Mouse (Mus musculus): ENCODE results near the gene Gtf3c2. TPM values are rescaled to one million over a fixed set of nuclear protein-coding genes. Genes with fewer than 3 reads are reported as not detected.
A peak's percentile ranks its signal among the peaks of the same experiment; 100 is the strongest.

Gtf3c2 gene
- total and polyA plus RNA-seq, 2 experiments from 2014 or later = 20.5 to 42.7 TPM

DNA sequence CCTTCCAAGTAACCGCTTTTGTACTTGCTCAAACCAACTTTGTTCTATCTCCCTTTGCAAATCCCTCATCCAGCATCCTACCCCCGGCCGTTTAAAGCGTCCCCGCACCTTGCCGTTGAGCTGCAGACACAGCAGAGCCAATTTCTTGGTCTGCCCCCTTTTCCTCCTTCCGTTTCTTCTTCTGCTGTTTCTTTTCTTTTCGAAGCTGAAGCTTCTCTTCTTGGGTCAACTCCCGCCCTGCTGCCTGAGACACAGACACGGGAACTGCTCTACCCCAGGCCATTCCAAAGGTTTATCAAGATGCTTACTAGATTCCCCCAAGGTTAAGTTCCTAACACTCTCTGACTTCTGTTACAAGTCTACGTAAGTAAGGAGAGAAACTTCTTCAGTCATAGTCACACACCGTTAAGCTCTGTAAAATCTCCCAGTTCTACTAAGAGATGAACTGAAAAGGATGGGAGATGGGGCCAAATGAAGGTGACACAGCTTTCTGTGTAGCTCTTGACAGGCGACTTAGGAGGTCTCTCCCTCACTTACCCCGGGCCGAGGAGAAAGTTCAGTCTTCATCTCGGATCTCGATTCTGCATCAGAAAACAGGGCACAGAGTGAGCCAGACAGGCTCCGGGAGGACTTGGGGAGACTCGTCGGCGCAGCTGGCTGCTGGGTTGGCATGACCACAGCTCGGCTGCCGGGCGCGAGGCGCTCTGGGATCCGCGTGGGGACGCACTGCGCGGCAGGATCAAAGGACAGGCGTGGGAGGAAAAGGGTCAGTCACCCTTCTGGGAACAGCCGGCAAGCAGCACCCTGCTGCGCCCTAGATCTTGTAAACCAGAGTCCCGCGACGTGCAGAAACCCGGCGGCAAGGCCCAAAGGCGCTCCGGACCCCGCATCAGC, 12.3 kb upstream of the Gtf3c2 start:
- H3K27me3 ChIP-seq (ENCODE audit: control insufficient read depth, insufficient read depth, low read length) = no peaks in the 10 kb centered on the region
- ATAC-seq (ENCODE audit: insufficient read depth, low read depth) = peak; percentile 71
- TF ChIP-seq CTCF (IDR thresholded peaks at IDR 0.05; ENCODE audit: low read depth) = no peak
- no peak for TF ChIP-seq EP300 (IDR thresholded peaks at IDR 0.05; ENCODE audit: low read depth)
- H3K27ac ChIP-seq (ENCODE audit: low read depth) = peak overlapping the region; percentile 89
- DNase-seq (ENCODE audit: low spot score) = peak; percentile 71
- no peaks in the 10 kb centered on the region for H3K9me3 ChIP-seq (replicated peaks; ENCODE audit: control insufficient read depth, low read length)
- H3K9ac ChIP-seq (replicated peaks; ENCODE audit: low read depth, low read length) = peak overlapping the region; percentile 90
- H3K4me2 ChIP-seq (ENCODE audit: low read depth, low read length) = peak overlapping the region; percentile 78
- H3K4me3 ChIP-seq (ENCODE audit: low read depth, low read length) = peak overlapping the region; percentile 86
- H3K36me3 ChIP-seq (replicated peaks; ENCODE audit: control insufficient read depth, insufficient read depth, low read length) = peaks cover 61% of the 10 kb centered on the region
- 10% methylated on average over 42 of the region's 42 CpGs for WGBS
- peaks cover 15% of the 10 kb centered on the region for H3K4me1 ChIP-seq (ENCODE audit: control insufficient read depth, insufficient read depth)

DNA sequence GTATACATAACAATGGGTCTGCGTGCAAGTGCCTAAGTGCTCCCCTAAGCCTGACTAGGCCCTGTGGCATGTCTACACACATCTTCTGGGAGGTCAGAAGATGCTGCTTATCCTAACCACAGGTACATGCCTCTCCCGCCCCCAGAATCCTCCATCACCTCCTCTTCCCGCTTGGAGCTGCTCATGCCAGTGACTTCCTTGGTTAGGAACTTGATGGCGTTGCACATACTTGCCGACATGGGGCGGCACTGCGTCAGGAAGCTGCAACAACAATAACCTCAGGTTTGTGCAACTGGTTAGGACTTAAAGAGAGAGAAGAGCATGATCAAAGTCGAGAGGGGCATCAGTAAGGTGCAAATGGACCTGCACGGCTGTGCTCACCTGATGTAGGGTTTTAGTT, 10.3 kb upstream of the Gtf3c2 start:
- Histone ChIP-seq H3K9me3 (replicated peaks; ENCODE audit: control insufficient read depth, low read length) (no peaks in the 10 kb centered on the region), H3K4me2 (ENCODE audit: low read depth, low read length) (no peak overlapping the region), H3K27ac (ENCODE audit: low read depth) (no peak overlapping the region), H3K36me3 (replicated peaks; ENCODE audit: control insufficient read depth, insufficient read depth, low read length) (peaks cover 48% of the 10 kb centered on the region), H3K9ac (replicated peaks; ENCODE audit: low read depth, low read length) (no peak overlapping the region), H3K27me3 (ENCODE audit: control insufficient read depth, insufficient read depth, low read length) (no peaks in the 10 kb centered on the region), H3K4me1 (ENCODE audit: control insufficient read depth, insufficient read depth) (peaks cover 15% of the 10 kb centered on the region), H3K4me3 (ENCODE audit: low read depth, low read length) (no peak overlapping the region)
- DNase-seq (ENCODE audit: low spot score) (no peak), ATAC-seq (ENCODE audit: insufficient read depth, low read depth) (no peak)
- WGBS = 84% methylated on average over 9 of the region's 9 CpGs
- TF ChIP-seq CTCF (IDR thresholded peaks at IDR 0.05; ENCODE audit: low read depth) = no peak
- TF ChIP-seq EP300 (IDR thresholded peaks at IDR 0.05; ENCODE audit: low read depth) = no peak

DNA sequence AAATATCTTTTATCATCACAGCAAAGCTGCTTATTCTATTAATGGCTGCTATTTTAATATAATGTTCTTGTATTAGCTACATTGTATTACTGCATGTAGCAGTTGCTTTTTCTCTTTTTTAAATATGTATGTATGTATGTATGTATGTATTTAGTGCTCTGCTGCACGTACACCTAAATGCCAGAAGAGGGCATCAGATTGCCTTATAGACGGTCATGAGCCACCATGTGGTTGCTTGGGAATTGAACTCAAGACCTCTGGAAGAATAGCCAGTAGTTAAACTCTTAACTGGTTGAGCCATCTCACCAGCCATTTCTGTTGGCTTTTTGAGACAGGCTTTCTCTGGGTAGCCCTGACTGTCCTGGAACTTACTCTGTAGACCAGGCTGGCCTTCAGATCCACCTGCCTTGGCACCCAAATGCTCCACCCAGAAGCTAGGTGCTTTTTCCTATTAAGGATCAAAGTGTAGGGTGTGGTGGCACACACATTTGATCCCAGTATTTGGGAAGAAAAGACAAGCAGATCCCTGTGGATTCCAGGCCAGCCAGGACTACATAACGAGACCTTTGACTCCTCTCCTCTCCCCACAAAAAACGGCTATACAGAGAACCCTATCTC, 8.4 kb upstream of the Gtf3c2 start:
- DNase-seq (ENCODE audit: low spot score) = no peak
- no peaks in the 10 kb centered on the region for H3K27me3 ChIP-seq (ENCODE audit: control insufficient read depth, insufficient read depth, low read length)
- H3K4me3 ChIP-seq (ENCODE audit: low read depth, low read length) = no peak overlapping the region
- ATAC-seq (ENCODE audit: insufficient read depth, low read depth) = no peak
- TF ChIP-seq CTCF (IDR thresholded peaks at IDR 0.05; ENCODE audit: low read depth) (peak; percentile 25; the same call in 1 of the 2 replicates), EP300 (IDR thresholded peaks at IDR 0.05; ENCODE audit: low read depth) (no peak)
- H3K4me2 ChIP-seq (ENCODE audit: low read depth, low read length) = no peak overlapping the region
- peaks cover 45% of the 10 kb centered on the region for H3K36me3 ChIP-seq (replicated peaks; ENCODE audit: control insufficient read depth, insufficient read depth, low read length)
- WGBS = 71% methylated on average over 4 of the region's 4 CpGs
- H3K9ac ChIP-seq (replicated peaks; ENCODE audit: low read depth, low read length) = no peak overlapping the region
- H3K9me3 ChIP-seq (replicated peaks; ENCODE audit: control insufficient read depth, low read length) = no peaks in the 10 kb centered on the region
- H3K4me1 ChIP-seq (ENCODE audit: control insufficient read depth, insufficient read depth) = peaks cover 7% of the 10 kb centered on the region
- no peak overlapping the region for H3K27ac ChIP-seq (ENCODE audit: low read depth)

DNA sequence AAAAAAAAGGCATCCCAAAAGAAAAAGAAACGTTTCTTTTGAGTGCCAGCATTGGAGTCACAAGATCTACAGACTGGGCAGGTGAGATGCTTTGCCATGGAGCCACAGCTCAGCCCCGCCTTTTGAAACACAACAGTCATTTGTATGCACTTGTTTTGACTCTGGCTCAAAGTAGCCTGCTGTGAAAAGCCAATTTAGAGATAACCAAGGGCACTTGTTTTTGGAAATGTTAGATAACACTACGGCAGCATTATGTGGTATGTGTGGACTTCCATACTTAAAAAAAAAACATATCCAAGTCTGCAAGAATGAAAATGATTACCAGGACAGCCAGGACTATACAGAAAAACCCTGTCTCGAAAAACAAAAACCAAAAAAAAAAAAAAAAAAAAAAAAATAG, 3.7 kb upstream of the Gtf3c2 start:
- no peak overlapping the region for H3K4me2 ChIP-seq (ENCODE audit: low read depth, low read length)
- peaks cover 12% of the 10 kb centered on the region for H3K4me1 ChIP-seq (ENCODE audit: control insufficient read depth, insufficient read depth)
- ATAC-seq (ENCODE audit: insufficient read depth, low read depth) = no peak
- no peak overlapping the region for H3K9ac ChIP-seq (replicated peaks; ENCODE audit: low read depth, low read length)
- no peak for TF ChIP-seq CTCF (IDR thresholded peaks at IDR 0.05; ENCODE audit: low read depth)
- TF ChIP-seq EP300 (IDR thresholded peaks at IDR 0.05; ENCODE audit: low read depth) = no peak
- no peaks in the 10 kb centered on the region for H3K9me3 ChIP-seq (replicated peaks; ENCODE audit: control insufficient read depth, low read length)
- H3K4me3 ChIP-seq (ENCODE audit: low read depth, low read length) = no peak overlapping the region
- WGBS = 37% methylated on average over 4 of the region's 4 CpGs
- H3K27ac ChIP-seq (ENCODE audit: low read depth) = no peak overlapping the region
- H3K36me3 ChIP-seq (replicated peaks; ENCODE audit: control insufficient read depth, insufficient read depth, low read length) = peaks cover 21% of the 10 kb centered on the region
- H3K27me3 ChIP-seq (ENCODE audit: control insufficient read depth, insufficient read depth, low read length) = no peaks in the 10 kb centered on the region
- no peak for DNase-seq (ENCODE audit: low spot score)

DNA sequence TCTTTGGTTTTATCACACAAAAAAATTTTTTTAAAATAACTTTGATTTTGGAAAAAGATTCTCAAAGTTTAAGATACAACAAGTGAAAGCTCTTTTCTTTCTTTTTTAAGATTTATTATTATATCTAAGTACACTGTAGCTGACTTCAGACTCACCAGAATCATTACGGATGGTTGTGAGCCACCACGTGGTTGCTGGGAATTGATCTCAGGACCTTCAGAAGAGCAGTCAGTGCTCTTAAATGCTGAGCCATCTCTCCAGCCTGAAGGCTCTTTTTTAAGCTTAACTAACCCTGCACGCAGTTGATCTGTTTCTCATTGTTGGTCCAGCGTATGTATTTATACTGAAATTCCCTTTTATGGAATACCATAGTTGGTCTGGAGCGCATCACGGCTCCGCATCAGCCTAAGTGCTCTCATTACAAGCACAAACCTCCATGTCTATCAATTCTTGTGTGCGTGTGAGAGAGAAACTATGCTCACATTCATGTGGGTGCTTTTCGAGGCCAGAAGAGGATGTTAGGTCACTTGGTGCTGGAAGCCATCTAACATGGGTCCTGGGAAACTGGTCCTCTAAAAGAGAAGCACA, 1.3 kb upstream of the Gtf3c2 start:
- Histone ChIP-seq H3K9me3 (replicated peaks; ENCODE audit: control insufficient read depth, low read length) (no peaks in the 10 kb centered on the region), H3K4me1 (ENCODE audit: control insufficient read depth, insufficient read depth) (peaks cover 13% of the 10 kb centered on the region), H3K4me3 (ENCODE audit: low read depth, low read length) (no peak overlapping the region), H3K9ac (replicated peaks; ENCODE audit: low read depth, low read length) (no peak overlapping the region), H3K27me3 (ENCODE audit: control insufficient read depth, insufficient read depth, low read length) (no peaks in the 10 kb centered on the region), H3K36me3 (replicated peaks; ENCODE audit: control insufficient read depth, insufficient read depth, low read length) (no peaks in the 10 kb centered on the region), H3K4me2 (ENCODE audit: low read depth, low read length) (no peak overlapping the region), H3K27ac (ENCODE audit: low read depth) (no peak overlapping the region)
- WGBS = 90% methylated on average over 9 of the region's 9 CpGs
- no peak for ATAC-seq (ENCODE audit: insufficient read depth, low read depth)
- DNase-seq (ENCODE audit: low spot score) = no peak
- TF ChIP-seq CTCF (IDR thresholded peaks at IDR 0.05; ENCODE audit: low read depth) (no peak), EP300 (IDR thresholded peaks at IDR 0.05; ENCODE audit: low read depth) (no peak)

Measured in heart, postnatal 0 days (tissue).